Mouse (Mus musculus): Measurements from ENCODE around the gene Ahcyl2.
"Not testable (repeated sequence)": the region's sequence is repeated elsewhere in the genome, so short reads cannot be mapped to it uniquely, and the experiment has no call there.

The Ahcyl2 gene

DNA sequence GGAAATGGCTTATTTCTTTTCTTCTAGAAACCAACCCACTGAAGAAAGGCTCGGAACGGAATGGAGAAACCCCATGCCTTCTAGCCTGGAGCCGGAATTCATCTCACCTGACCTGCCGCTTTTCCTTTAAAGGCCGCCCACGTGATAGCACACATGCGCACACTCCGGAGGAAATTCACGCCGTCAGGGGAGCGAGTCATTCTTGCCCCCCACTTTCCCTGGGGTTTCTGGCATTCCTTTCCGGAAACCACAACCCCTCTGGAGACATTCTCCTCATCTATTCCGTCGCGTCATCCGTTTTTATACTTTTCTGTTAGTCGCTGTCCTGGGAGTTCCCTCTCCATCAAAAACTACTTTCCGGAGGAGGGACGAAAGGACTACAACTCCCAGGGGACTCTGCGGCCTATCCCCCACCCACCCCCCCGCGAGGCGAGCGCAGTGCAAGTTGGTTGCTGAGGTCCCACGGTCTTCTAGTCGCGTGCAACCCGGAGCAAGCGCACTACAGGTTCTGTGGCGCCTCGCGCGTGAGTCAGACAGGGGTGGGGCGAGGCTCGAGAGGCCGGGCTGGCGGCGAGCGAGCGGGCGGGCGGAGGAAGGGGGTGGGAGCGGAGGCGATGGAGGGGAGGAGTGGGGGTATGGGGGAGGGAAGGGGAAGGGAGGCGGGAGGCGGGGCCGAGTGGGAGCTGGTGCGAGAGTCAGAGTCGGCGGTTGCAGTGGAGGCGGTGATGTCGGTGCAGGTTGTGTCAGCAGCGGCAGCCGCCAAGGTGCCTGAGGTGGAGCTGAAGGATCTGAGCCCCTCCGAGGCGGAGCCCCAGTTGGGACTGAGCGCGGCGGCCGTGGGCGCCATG lies at the start of gene Ahcyl2:
Gene Ahcyl2, plus strand, starts transcription at position 199 of the 848 bp plus-strand sequence.
- DNase-seq (ENCODE audit: low read depth, low spot score) = peak; percentile 99

GRCm38 (mm10) chr6:29718894-29719329 lies 48.9 kb upstream of the Ahcyl2 start:
- DNase-seq (ENCODE audit: low read depth, low spot score) = no peak

- no peak for DNase-seq (ENCODE audit: low read depth, low spot score)
Observed at GRCm38 (mm10) chr6:29721890-29722289, 45.9 kb upstream of the Ahcyl2 start.

GRCm38 (mm10) chr6:29726576-29727200 lies 41.1 kb upstream of the Ahcyl2 start:
- no peak for DNase-seq (ENCODE audit: low read depth, low spot score)

GRCm38 (mm10) chr6:29728035-29728434 lies 39.8 kb upstream of the Ahcyl2 start:
- DNase-seq (ENCODE audit: low read depth, low spot score) = no peak

- no peak for DNase-seq (ENCODE audit: low read depth, low spot score)
Observed at GRCm38 (mm10) chr6:29729491-29729890, 38.3 kb upstream of the Ahcyl2 start.

- DNase-seq (ENCODE audit: low read depth, low spot score) = no peak
Observed at GRCm38 (mm10) chr6:29735336-29735688, 32.5 kb upstream of the Ahcyl2 start, which contains the start of gene Smo. Gene Smo, plus strand, starts transcription at chr6:29735503.

DNA sequence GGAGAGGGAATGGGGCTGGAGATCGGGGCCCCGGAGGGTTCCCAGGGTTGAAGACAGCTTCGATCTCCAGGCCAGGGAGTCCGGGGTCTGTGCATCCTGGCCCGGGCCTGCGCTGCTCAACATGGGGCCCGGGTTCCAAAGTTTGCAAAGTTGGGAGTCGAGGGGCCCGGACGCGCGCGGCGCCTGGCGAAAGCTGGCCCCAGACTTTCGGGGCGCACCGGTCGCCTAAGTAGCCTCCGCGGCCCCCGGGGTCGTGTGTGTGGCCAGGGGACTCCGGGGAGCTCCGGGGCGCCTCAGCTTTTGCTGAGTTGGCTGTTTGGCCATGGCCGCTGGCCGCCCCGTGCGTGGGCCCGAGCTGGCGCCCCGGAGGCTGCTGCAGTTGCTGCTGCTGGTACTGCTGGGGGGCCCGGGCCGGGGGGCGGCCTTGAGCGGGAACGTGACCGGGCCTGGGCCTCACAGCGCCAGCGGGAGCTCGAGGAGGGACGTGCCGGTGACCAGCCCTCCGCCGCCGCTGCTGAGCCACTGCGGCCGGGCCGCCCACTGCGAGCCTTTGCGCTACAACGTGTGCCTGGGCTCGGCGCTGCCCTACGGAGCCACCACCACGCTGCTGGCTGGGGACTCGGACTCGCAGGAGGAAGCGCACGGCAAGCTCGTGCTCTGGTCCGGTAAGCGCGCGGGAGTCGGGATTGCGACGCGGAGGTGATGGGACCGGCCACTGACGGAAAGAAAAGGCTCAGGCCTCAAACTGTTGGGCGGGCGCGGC lies 31.9 kb upstream of the Ahcyl2 start:
- DNase-seq (ENCODE audit: low read depth, low spot score) = peak; percentile 44

GRCm38 (mm10) chr6:29736610-29737458 lies 31.0 kb upstream of the Ahcyl2 start:
- DNase-seq (ENCODE audit: low read depth, low spot score) = peak; percentile 21

GRCm38 (mm10) chr6:29751466-29752152 lies 16.2 kb upstream of the Ahcyl2 start:
- no peak for DNase-seq (ENCODE audit: low read depth, low spot score)

- DNase-seq (ENCODE audit: low read depth, low spot score) = no peak
Observed at GRCm38 (mm10) chr6:29753336-29753735, 14.5 kb upstream of the Ahcyl2 start.

GRCm38 (mm10) chr6:29756001-29756400 lies 11.8 kb upstream of the Ahcyl2 start:
- no peak for DNase-seq (ENCODE audit: low read depth, low spot score)

DNA sequence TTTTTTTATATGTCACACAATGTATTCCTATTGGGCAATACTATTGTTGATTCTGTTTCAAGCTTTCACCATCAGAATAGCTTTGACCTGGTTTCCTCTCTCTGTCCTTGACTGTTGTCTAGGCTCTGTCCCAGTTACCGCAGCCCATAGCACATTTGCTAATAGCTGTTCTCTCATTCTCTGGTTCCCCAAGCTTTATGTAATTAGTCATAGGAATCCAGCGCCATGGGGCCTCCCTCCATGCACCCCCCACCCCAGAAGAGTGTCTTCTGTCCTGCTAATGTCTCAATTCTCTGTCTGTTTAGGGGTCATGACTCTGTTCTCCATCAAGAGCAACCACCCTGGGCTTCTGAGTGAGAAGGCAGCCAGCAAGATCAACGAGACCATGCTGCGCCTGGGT lies 11.3 kb upstream of the Ahcyl2 start:
- DNase-seq (ENCODE audit: low read depth, low spot score) = no peak

GRCm38 (mm10) chr6:29758417-29758816 lies 9.4 kb upstream of the Ahcyl2 start:
- DNase-seq (ENCODE audit: low read depth, low spot score) = peak; percentile 67

- no peak for DNase-seq (ENCODE audit: low read depth, low spot score)
Observed at GRCm38 (mm10) chr6:29759012-29759679, 8.7 kb upstream of the Ahcyl2 start.

- not testable (repeated sequence) for DNase-seq (ENCODE audit: low read depth, low spot score)
Observed at GRCm38 (mm10) chr6:29760397-29760796, 7.4 kb upstream of the Ahcyl2 start.

- no peak for DNase-seq (ENCODE audit: low read depth, low spot score)
Observed at GRCm38 (mm10) chr6:29761282-29761681, 6.5 kb upstream of the Ahcyl2 start.

- peak; percentile 35 for DNase-seq (ENCODE audit: low read depth, low spot score)
Observed at GRCm38 (mm10) chr6:29762524-29762923, 5.3 kb upstream of the Ahcyl2 start.

DNA sequence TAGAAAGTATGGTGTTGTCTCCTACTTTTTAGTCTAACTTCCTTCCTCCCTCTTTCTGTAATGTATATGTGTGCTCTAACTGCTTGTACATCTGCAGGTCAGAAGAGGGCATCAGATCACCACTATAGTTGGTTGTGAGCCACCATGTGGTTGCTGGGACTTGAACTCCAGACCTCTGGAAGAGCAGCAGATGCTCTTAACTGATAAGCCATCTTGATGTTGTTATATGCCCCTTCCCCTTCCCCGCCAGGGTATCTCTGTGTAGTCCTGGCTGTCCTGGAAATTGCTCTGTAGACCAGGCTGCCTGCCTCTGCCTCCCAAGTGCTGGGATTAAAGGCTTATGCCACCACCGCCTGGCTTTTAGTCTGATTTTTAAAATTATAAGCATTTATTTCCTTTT lies 937 bp upstream of the Ahcyl2 start:
- no peak for DNase-seq (ENCODE audit: low read depth, low spot score)

- peak; percentile 66 for DNase-seq (ENCODE audit: low read depth, low spot score)
Observed at GRCm38 (mm10) chr6:29768791-29769441, 1.1 kb downstream of the Ahcyl2 start.
